Mouse (Mus musculus): ENCODE results near the gene Pnpo. TPM values are rescaled to one million over a fixed set of nuclear protein-coding genes. Genes with fewer than 3 reads are reported as not detected.

Pnpo gene
- polyA plus RNA-seq, 1 experiment = 65.6 TPM

DNA sequence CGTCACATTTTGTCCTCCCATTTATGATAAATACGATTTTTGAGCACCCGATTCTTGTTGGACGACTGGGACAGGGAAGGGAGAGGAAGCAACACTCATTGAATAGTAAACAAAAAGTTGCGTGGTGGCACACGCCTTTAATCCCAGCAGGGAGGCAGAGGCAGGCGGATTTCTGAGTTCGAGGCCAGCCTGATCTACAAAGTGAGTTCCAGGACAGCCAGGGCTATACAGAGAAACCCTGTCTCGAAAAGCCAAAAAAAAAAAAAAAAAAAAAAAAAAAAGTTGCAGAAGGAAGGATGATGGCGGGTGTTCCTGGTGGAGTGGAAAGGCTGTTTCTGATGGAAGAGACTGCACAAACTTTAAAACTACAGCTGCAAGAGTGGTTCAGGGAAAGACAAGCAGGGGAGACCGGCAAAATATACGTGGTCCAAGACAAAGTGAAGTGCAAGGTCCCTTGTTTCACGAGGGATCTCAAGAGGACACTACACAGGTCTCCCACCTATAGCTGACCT, 26.8 kb downstream of the Pnpo start:
- H3K4me1 ChIP-seq (ENCODE audit: control insufficient read depth, insufficient read depth, low read length) = peaks cover 4% of the 10 kb centered on the region
- peak overlapping the region; percentile 37 for H3K4me3 ChIP-seq (replicated peaks; ENCODE audit: control insufficient read depth, low read depth, low read length)
- peak overlapping the region; percentile 74 for H3K27ac ChIP-seq (ENCODE audit: control insufficient read depth, insufficient read depth, low read depth, low read length, poor library complexity)
- 17% methylated on average over 13 of the region's 13 CpGs for WGBS
- TF ChIP-seq POLR2A (IDR thresholded peaks at IDR 0.05; ENCODE audit: borderline replicate concordance, control insufficient read depth, low read depth, low read length) = no peak
- no peak for TF ChIP-seq CTCF (IDR thresholded peaks at IDR 0.05; ENCODE audit: control insufficient read depth, insufficient read depth, low read length)

DNA sequence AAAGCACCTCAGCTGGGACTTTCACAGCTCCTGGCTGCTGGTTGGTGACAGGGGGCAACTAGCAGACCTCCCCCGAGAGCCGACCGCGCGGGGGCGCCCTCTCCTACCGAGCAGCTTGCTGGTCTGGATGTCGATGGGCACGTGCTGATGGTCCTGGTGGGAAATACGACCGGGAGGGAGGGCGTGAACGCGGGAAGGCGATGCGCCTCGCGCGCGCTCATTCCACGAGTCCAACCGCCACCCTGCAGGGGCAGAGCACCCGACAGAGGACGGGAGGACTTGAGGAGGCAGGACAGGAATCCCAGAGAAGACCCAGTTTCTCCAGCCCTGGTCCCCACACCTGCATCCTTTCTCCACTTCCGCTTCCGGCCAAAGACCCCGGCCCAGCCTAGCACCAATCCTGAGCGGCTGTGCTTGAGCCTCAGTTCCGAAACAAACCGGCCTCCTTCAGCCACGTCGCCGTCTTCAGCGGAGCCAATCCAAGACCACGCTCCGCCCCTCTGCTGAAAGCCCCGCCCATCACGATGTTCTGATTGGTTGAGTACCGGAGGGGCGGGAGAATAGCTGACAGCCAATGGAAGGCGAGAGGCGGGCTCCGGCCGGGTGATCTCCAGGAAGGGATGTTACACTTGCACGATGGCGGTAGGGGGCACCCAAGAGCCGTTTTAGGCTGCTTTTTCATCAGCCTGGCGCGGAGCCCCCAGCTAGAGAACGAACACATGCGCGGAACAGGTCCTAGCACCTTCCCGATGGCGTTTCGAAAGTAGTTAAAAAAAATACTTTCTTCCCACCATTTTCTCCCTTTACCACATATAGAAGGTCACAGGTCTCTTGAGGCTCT, 27.5 kb downstream of the Pnpo start, which contains the start of gene Cdk5rap3:
Gene Cdk5rap3 (minus strand): TSS at position 453 of the 841 bp plus-strand sequence.
- under 1% methylated on average over 55 of the region's 55 CpGs for WGBS
- Histone ChIP-seq H3K4me1 (ENCODE audit: control insufficient read depth, insufficient read depth, low read length) (peaks cover 4% of the 10 kb centered on the region), H3K4me3 (replicated peaks; ENCODE audit: control insufficient read depth, low read depth, low read length) (peak within 1 kb of the TSS; percentile 70), H3K27ac (ENCODE audit: control insufficient read depth, insufficient read depth, low read depth, low read length, poor library complexity) (peak within 1 kb of the TSS; percentile 74)
- TF ChIP-seq CTCF (IDR thresholded peaks at IDR 0.05; ENCODE audit: control insufficient read depth, insufficient read depth, low read length) = peak; percentile 85
- TF ChIP-seq POLR2A (IDR thresholded peaks at IDR 0.05; ENCODE audit: borderline replicate concordance, control insufficient read depth, low read depth, low read length) = peak; percentile 84

DNA sequence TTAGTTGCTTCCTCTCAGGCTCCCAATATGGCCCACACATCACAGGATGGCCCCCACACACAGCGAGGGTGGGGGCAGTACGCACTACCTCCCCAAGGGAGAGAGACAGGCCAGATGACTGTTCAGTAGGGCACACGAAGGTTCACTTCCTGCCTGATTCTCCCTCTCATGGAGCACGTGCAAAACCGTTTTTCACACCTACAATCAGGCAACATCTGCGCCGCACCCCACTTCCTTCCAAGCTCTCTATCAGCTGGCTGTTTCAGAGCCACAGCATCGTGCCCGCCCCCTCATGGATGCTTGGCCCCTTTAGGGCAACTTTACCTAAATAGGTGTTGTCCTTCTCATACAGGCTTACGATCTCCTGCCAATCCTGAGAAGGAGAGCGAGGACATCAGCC, 31.1 kb downstream of the Pnpo start:
- no peaks in the 10 kb centered on the region for H3K4me1 ChIP-seq (ENCODE audit: control insufficient read depth, insufficient read depth, low read length)
- no peak overlapping the region for H3K27ac ChIP-seq (ENCODE audit: control insufficient read depth, insufficient read depth, low read depth, low read length, poor library complexity)
- no peak for TF ChIP-seq CTCF (IDR thresholded peaks at IDR 0.05; ENCODE audit: control insufficient read depth, insufficient read depth, low read length)
- TF ChIP-seq POLR2A (IDR thresholded peaks at IDR 0.05; ENCODE audit: borderline replicate concordance, control insufficient read depth, low read depth, low read length) = no peak
- 33% methylated on average over 11 of the region's 11 CpGs for WGBS
- H3K4me3 ChIP-seq (replicated peaks; ENCODE audit: control insufficient read depth, low read depth, low read length) = no peak overlapping the region

DNA sequence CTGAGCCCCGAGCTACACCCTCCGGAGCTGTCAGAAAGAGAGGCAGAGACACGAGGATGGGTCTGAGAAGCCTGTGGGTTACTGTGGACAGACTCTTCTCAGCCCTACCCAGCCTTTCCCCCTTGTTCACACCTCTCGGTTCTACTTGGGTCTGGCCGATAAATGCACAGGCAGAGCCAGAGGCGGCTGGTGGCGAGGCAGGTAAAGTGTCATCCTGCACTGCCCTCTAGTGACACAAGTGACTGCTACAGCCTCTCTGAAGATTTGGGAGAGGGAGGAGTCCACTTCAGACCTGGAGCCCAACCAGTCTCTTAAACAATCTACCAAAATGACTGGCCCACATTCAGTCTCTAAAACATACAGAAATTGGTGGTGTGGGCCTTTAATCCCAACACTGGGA, 33.8 kb downstream of the Pnpo start:
- WGBS = 37% methylated on average over 7 of the region's 7 CpGs
- no peak overlapping the region for H3K4me3 ChIP-seq (replicated peaks; ENCODE audit: control insufficient read depth, low read depth, low read length)
- H3K4me1 ChIP-seq (ENCODE audit: control insufficient read depth, insufficient read depth, low read length) = no peaks in the 10 kb centered on the region
- TF ChIP-seq POLR2A (IDR thresholded peaks at IDR 0.05; ENCODE audit: borderline replicate concordance, control insufficient read depth, low read depth, low read length) (no peak), CTCF (IDR thresholded peaks at IDR 0.05; ENCODE audit: control insufficient read depth, insufficient read depth, low read length) (peak; percentile 73)
- no peak overlapping the region for H3K27ac ChIP-seq (ENCODE audit: control insufficient read depth, insufficient read depth, low read depth, low read length, poor library complexity)

DNA sequence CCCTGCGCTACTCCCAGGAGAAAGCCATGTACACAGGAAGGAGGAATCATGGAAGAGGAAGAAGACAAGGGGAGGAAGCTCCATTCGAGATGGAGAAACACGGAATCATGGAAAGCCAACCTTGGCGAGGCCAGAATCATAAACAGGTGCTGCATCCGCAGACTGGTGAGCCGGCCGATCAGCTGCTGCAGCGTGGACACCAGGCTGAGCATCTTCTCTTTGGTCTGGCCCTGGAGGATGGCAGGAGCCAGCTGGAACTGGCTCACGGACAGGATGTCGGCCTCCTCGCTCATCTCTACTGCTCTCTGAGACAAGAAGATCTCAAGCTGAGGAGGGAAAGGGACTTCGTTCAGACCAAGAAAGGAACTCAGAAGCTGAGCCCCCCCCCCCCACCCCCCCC, 35.2 kb downstream of the Pnpo start:
- WGBS = 88% methylated on average over 12 of the region's 12 CpGs
- TF ChIP-seq CTCF (IDR thresholded peaks at IDR 0.05; ENCODE audit: control insufficient read depth, insufficient read depth, low read length) (no peak), POLR2A (IDR thresholded peaks at IDR 0.05; ENCODE audit: borderline replicate concordance, control insufficient read depth, low read depth, low read length) (no peak)
- no peaks in the 10 kb centered on the region for H3K4me1 ChIP-seq (ENCODE audit: control insufficient read depth, insufficient read depth, low read length)

DNA sequence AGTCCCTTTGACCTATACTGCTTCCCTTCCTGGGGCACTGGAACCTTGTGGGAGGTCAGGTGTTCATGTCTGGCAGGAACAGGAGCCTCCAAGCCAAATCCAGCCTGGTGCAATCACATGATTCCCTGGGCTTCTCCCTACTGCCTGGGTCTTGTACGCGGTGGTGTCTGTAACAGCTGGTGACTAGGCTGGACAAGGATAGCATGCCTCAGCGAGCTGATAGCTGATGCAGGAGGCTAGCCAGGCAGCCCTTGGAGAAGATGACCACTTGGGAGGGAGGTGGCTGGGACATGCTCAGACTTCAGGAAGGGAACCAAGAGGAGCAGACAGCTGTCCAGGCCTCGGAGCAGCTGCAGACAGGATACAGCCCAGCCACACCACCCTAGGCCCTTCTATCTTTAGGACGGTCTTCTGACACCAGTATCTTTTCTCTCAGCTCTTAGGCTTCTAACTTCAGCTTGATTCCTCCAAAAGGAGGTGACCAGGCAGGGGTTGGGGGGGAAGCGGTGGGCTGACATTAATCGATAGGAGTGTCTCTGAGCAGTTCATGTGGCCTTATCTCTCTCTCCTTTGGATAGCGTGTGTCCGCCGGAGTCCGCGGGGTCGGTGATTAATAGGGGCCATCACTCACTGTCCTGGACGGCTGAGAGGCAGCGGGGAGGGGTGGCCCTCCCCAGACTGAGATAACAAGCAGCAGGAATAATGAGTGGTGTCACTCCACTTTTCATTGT, 37.2 kb downstream of the Pnpo start:
- Histone ChIP-seq H3K4me1 (ENCODE audit: control insufficient read depth, insufficient read depth, low read length) (no peaks in the 10 kb centered on the region), H3K4me3 (replicated peaks; ENCODE audit: control insufficient read depth, low read depth, low read length) (no peak overlapping the region), H3K27ac (ENCODE audit: control insufficient read depth, insufficient read depth, low read depth, low read length, poor library complexity) (no peak overlapping the region)
- WGBS = 81% methylated on average over 15 of the region's 15 CpGs
- TF ChIP-seq POLR2A (IDR thresholded peaks at IDR 0.05; ENCODE audit: borderline replicate concordance, control insufficient read depth, low read depth, low read length) (no peak), CTCF (IDR thresholded peaks at IDR 0.05; ENCODE audit: control insufficient read depth, insufficient read depth, low read length) (no peak)

More for the DNA sequence above, 35.2 kb downstream of the Pnpo start:
- Histone ChIP-seq H3K4me3 (replicated peaks; ENCODE audit: control insufficient read depth, low read depth, low read length) (no peak overlapping the region), H3K27ac (ENCODE audit: control insufficient read depth, insufficient read depth, low read depth, low read length, poor library complexity) (no peak overlapping the region)

DNA sequence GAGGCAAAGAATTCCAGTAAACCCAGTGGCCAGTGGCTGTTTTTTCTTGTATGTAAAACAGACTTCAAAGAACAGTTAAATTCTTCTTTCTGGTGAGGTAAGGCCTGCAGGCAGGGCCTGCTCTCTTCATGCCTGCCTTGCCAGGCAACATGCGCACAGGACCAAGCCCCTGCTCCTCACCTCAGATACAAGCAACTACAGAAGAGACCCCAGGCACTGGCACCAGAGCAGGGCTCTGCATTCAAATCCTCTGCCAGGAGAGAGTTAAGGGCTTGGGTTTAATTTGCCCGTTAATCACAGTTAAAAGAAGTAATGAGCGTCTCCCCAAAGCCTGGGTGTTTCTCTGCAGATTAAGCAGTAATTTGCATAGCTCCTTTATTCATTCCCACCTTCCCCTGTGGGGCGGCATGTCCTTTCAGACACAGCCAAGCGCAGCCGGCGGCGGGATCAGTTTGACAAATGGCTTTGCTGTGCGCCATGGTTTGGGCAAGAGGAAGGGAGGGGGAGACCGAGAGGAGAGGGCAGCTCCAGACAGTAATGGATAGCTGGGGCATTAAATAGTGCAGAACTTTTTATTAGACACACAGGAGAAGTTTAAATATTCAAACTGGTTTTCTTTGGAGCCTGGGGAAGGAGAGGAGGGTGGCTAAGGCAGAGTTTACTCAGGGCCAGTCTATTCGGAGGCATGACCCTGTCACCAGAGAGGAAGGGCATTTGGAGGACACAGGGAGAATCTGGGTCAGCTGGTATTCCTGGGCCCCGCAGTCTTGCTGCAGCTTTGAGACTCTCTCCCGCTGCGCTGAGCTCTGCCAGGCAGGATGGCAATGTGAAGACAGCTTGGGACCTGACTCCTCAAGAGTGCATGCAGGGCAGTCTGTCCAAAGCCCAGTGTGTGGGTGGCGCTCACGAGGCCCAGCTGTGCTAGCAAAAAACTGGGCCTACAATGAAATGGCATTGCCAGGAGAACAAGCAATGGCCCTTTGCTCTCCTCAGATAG, 40.8 kb downstream of the Pnpo start:
- H3K4me3 ChIP-seq (replicated peaks; ENCODE audit: control insufficient read depth, low read depth, low read length) = no peak overlapping the region
- no peak for TF ChIP-seq POLR2A (IDR thresholded peaks at IDR 0.05; ENCODE audit: borderline replicate concordance, control insufficient read depth, low read depth, low read length)
- no peak for TF ChIP-seq CTCF (IDR thresholded peaks at IDR 0.05; ENCODE audit: control insufficient read depth, insufficient read depth, low read length)
- H3K4me1 ChIP-seq (ENCODE audit: control insufficient read depth, insufficient read depth, low read length) = no peaks in the 10 kb centered on the region
- no peak overlapping the region for H3K27ac ChIP-seq (ENCODE audit: control insufficient read depth, insufficient read depth, low read depth, low read length, poor library complexity)
- 76% methylated on average over 16 of the region's 16 CpGs for WGBS
